Mouse (Mus musculus): ENCODE measurements around the gene Arrb1.

- TF ChIP-seq CTCF (IDR thresholded peaks at IDR 0.05; ENCODE audit: control insufficient read depth, insufficient read depth, insufficient replicate concordance, low read depth, low read length) (peak; percentile 91), POLR2A (IDR thresholded peaks at IDR 0.05; ENCODE audit: control insufficient read depth, low read depth, low read length) (0 out of 2 replicates have a peak, but pooled peaks have one; percentile 48)
Observed at GRCm38 (mm10) chr7:99625722-99626375, 90.6 kb downstream of the Arrb1 start.

Measured in testis, adult 2 months (tissue).